Mouse (Mus musculus): Measurements from ENCODE around the gene Kctd15. TPM values are rescaled to one million over a fixed set of nuclear protein-coding genes. Genes with fewer than 3 reads are reported as not detected.

The Kctd15 gene
- polyA plus RNA-seq, 1 experiment from 2014 or later, result 0.63 TPM

- H3K4me2 ChIP-seq (ENCODE audit: low read depth, low read length), result no peak overlapping the region
- DNase-seq (no peak), ATAC-seq (no peak)
- TF ChIP-seq EP300 (IDR thresholded peaks at IDR 0.05; ENCODE audit: low read depth), result no peak
- TF ChIP-seq CTCF (IDR thresholded peaks at IDR 0.05; ENCODE audit: low read depth), result no peak
- peaks cover 3% of the 10 kb centered on the region; the same call in 1 of the 2 replicates for H3K9me3 ChIP-seq (ENCODE audit: low read length)
- no peak overlapping the region for H3K27ac ChIP-seq (ENCODE audit: low read depth)
- H3K27me3 ChIP-seq (ENCODE audit: insufficient read depth, low read length), result no peaks in the 10 kb centered on the region
- 82% methylated on average over 11 of the region's 11 CpGs for WGBS (ENCODE audit: insufficient replicate concordance)
- H3K4me1 ChIP-seq (ENCODE audit: insufficient read depth), result no peaks in the 10 kb centered on the region
- H3K36me3 ChIP-seq (replicated peaks; ENCODE audit: insufficient read depth, low read length), result no peaks in the 10 kb centered on the region
- H3K9ac ChIP-seq (replicated peaks), result no peak overlapping the region
- no peak overlapping the region for H3K4me3 ChIP-seq (ENCODE audit: low read depth, low read length)
Observed at GRCm38 (mm10) chr7:34590711-34591110, 65.8 kb downstream of the Kctd15 start.

Other genes with a start within 250 kb of the Kctd15 start
- 0.21 and 0.47 TPM in 2 replicates for gene Chst8, start 156.0 kb upstream of the Kctd15 start, polyA plus RNA-seq (2015; fragmentation: Nextera tagmentation; extraction: Ambion mirVana)